Mouse (Mus musculus) forebrain, postnatal 0 days (tissue): ENCODE results near the gene Ugt3a1. TPM values are rescaled to one million over a fixed set of nuclear protein-coding genes. Genes with fewer than 3 reads are reported as not detected.

ENCODE experiments used
- ATAC-seq: fragments of 200-750 bp; cut with Nextera tagmentation; 2 replicates; pipeline ENCODE4 v1.8.0; 2017; ENCODE audit warnings: mild to moderate bottlenecking, moderate library complexity
- DNase-seq: peaks from one replicate; pipeline ENCODE4 v3.0.0-alpha.2; 2015
- H3K27ac ChIP-seq: fragments of 300-500 bp; sonication (generic); 2 replicates; pipeline ENCODE4 v1.5.1; 2014; ENCODE audit warnings: low read depth, mild to moderate bottlenecking, antibody characterized with exemption, low read length, moderate library complexity, mixed read lengths
- H3K27me3 ChIP-seq: fragments of 300-500 bp; sonication (generic); 2 replicates; pipeline ENCODE4 v1.6.1; 2014; ENCODE audit warnings: mild to moderate bottlenecking, low read length, mixed read lengths; ENCODE audit not compliant: insufficient read depth
- H3K36me3 ChIP-seq: fragments of 300-500 bp; sonication (generic); 2 replicates; pipeline ENCODE4 v1.6.1; 2014; ENCODE audit warnings: mild to moderate bottlenecking, moderate library complexity; ENCODE audit not compliant: insufficient read depth
- H3K4me1 ChIP-seq: fragments of 300-500 bp; sonication (generic); 2 replicates; pipeline ENCODE4 v1.6.1; 2014; ENCODE audit warnings: antibody characterized with exemption; ENCODE audit not compliant: insufficient read depth
- H3K4me2 ChIP-seq: fragments of 300-500 bp; sonication (generic); 2 replicates; pipeline ENCODE4 v1.6.1; 2014; ENCODE audit warnings: low read depth, mild to moderate bottlenecking, moderate library complexity
- H3K4me3 ChIP-seq: fragments of 300-500 bp; sonication (generic); 2 replicates; pipeline ENCODE4 v1.5.1; 2014; ENCODE audit warnings: low read depth, low read length, mixed read lengths
- H3K9ac ChIP-seq: fragments of 300-500 bp; sonication (generic); 2 replicates; pipeline ENCODE4 v1.6.1; 2014; ENCODE audit warnings: mild to moderate bottlenecking
- H3K9me3 ChIP-seq: fragments of 300-500 bp; sonication (generic); 2 replicates; pipeline ENCODE4 v1.6.1; 2016; ENCODE audit warnings: low read length
- CTCF ChIP-seq: sonication (generic); IDR thresholded peaks from 2 replicates; pipeline ENCODE4 v1.5.1; 2016; ENCODE audit warnings: antibody characterized with exemption, control low read depth, low read depth
- WGBS: fragments of 180-500 bp; shearing (Covaris S2); extraction: QIAGEN DNeasy Blood & Tissue Kit; methylation state at CpG from one replicate; pipeline ENCODE4 v1.1.7; 2014; 5-methylcytosine and 5-hydroxymethylcytosine counted together
- polyA plus RNA-seq: library from polyadenylated mRNA; unstranded; fragments of >200 nt; fragmentation: Nextera tagmentation; extraction: Ambion mirVana; gene quantifications from 2 replicates; pipeline ENCODE4 v1.2.1, GENCODE M21; 2015
- total RNA-seq: library from RNA; depleted of rRNA; stranded (reverse); fragments of >200 nt; gene quantifications from 2 replicates; pipeline ENCODE4 v1.2.3, GENCODE M21; 2014

Gene Ugt3a1
- total and polyA plus RNA-seq, 2 experiments from 2014 or later = not detected

DNA sequence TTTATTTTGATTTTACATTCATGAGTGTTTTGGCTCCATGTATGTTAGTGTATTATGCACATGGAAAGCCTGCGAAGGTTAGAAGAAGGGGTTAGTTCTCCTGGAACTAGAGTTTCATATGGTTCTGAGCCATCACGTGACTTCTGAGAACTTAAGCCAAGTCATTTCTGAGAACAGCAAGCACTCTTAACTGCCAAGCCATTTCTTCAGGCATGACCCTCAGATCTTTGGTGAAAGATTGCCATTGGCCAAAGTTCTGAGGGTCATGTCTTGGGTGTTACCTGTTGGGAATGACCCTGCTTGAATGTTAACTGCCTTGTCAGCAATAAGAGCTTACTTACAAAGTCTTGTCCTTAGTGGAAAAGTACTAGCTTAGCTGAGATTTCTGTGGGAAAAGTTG, 6.5 kb downstream of the Ugt3a1 start:
- H3K9ac ChIP-seq = no peak overlapping the region
- H3K4me3 ChIP-seq = no peak overlapping the region
- DNase-seq = no peak
- TF ChIP-seq CTCF = no peak
- H3K27ac ChIP-seq = no peak overlapping the region
- no peaks in the 10 kb centered on the region for H3K27me3 ChIP-seq
- H3K4me2 ChIP-seq = no peak overlapping the region
- H3K9me3 ChIP-seq = no peaks in the 10 kb centered on the region
- no peak for ATAC-seq
- H3K4me1 ChIP-seq = no peaks in the 10 kb centered on the region
- H3K36me3 ChIP-seq = no peaks in the 10 kb centered on the region
- 90% methylated on average over 2 of the region's 2 CpGs for WGBS

DNA sequence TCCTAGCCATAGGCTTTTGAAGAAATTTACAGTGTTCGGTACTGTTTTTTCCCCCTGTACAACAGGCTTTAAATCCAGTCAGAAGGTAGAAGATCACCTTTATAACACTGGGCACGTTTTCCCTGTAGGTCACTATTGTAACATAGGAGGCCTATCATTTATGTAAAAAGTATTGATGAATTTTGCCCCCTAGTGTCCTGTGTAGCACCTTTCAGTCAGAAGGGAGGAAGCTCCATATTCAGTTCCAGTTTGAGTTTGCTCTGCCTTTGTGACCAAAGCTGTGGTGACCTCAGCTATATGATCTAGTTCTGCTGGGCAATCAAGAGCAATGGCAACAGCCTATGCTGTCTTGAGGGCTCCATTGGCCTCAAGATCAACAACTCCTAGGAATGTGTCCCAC, 13.0 kb downstream of the Ugt3a1 start:
- Histone ChIP-seq H3K27ac (no peak overlapping the region), H3K27me3 (no peaks in the 10 kb centered on the region), H3K4me2 (no peak overlapping the region), H3K4me3 (no peak overlapping the region), H3K36me3 (no peaks in the 10 kb centered on the region), H3K9me3 (no peaks in the 10 kb centered on the region), H3K4me1 (no peaks in the 10 kb centered on the region), H3K9ac (no peak overlapping the region)
- DNase-seq = no peak
- no peak for ATAC-seq
- whole genome bisulfite sequencing = 59% methylated on average over 2 of the region's 2 CpGs
- TF ChIP-seq CTCF = no peak

DNA sequence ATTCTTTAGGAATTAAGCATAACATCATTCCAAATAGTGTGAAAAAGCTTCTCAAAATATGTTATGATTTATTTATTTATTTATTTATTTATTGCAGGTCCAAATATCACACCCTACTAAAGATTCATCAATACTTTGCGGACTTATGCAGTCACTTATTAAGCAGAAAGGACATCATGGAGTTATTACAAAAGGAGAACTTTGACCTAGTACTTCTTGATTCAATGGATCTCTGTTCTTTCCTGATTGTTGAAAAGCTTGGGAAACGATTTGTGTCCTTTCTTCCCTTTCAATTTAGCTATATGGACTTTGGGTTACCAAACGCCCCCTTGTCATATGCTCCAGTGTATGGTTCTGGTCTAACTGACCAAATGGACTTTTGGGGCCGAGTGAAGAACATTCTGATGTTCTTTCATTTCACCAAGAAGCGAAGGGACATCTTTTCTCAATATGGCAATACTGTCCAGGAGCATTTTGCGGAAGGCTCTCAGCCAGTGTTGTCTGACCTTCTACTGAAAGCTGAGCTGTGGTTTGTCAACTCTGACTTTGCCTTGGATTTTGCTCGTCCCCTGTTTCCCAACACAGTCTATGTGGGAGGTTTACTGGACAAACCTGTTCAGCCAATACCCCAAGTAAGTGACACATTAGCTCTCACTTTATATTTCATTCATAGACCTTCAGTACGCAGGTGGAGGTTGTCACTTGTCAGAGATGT, 29.4 kb downstream of the Ugt3a1 start:
- DNase-seq = no peak
- 85% methylated on average over 8 of the region's 8 CpGs for WGBS
- Histone ChIP-seq H3K36me3 (no peaks in the 10 kb centered on the region), H3K4me1 (no peaks in the 10 kb centered on the region), H3K27me3 (no peaks in the 10 kb centered on the region), H3K4me3 (no peak overlapping the region), H3K4me2 (no peak overlapping the region), H3K9ac (no peak overlapping the region), H3K9me3 (no peaks in the 10 kb centered on the region), H3K27ac (no peak overlapping the region)
- TF ChIP-seq CTCF = no peak
- ATAC-seq = no peak

DNA sequence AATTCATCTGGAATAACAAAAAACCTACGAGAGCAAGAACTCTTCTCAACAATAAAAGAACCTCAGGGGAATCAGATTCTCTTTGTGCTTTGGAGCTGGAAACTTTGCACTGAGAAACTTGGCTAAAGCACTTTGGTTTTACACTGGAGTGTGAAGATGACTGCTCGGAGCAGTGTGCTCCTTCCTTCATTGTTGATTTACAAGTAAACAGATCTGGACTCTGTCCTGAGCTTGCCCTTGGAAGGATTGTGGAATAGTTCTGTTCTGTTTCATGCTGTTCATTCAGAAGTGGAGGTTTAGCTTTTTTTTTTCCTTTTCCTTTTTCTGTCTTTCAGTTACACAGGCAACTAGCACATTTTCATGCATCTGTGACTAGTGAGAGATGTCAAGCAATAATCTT, 57.9 kb downstream of the Ugt3a1 start:
- Histone ChIP-seq H3K27me3 (no peaks in the 10 kb centered on the region), H3K4me3 (no peak overlapping the region), H3K9ac (no peak overlapping the region), H3K4me1 (no peaks in the 10 kb centered on the region), H3K27ac (no peak overlapping the region), H3K4me2 (no peak overlapping the region), H3K36me3 (no peaks in the 10 kb centered on the region), H3K9me3 (no peaks in the 10 kb centered on the region)
- WGBS = 60% methylated on average over 2 of the region's 2 CpGs
- DNase-seq (no peak), ATAC-seq (no peak)
- no peak for TF ChIP-seq CTCF

DNA sequence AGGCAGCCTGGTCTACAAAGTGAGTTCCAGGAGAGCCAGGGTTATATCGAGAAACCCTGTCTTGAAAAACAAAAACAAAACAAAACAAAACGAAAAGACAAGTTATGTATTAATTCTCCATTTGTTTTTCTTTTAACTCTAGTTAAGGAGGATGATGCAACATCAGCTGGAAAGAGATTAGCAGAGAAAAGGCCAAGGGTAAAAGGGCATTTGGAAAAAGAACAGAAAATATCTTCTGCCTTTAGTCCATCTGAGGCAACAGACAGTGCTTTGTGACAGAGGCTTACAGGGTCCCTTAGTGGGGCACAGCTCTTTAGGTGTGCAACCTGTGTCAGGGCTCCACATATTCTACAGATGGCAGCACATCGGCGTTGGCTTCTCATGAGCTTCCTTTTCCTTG, 58.7 kb downstream of the Ugt3a1 start, which contains the start of gene Ugt3a2:
TSS of gene Ugt3a2 (plus strand) at position 210 of the 400 bp plus-strand sequence.
- DNase-seq (no peak), ATAC-seq (no peak)
- Histone ChIP-seq H3K36me3 (no peaks in the 10 kb centered on the region), H3K9ac (no peak within 1 kb of the TSS), H3K4me2 (no peak within 1 kb of the TSS), H3K27ac (no peak within 1 kb of the TSS), H3K4me3 (no peak within 1 kb of the TSS), H3K4me1 (no peaks in the 10 kb centered on the region), H3K27me3 (no peaks in the 10 kb centered on the region), H3K9me3 (no peaks in the 10 kb centered on the region)
- no peak for TF ChIP-seq CTCF
- 88% methylated on average over 4 of the region's 4 CpGs for WGBS

DNA sequence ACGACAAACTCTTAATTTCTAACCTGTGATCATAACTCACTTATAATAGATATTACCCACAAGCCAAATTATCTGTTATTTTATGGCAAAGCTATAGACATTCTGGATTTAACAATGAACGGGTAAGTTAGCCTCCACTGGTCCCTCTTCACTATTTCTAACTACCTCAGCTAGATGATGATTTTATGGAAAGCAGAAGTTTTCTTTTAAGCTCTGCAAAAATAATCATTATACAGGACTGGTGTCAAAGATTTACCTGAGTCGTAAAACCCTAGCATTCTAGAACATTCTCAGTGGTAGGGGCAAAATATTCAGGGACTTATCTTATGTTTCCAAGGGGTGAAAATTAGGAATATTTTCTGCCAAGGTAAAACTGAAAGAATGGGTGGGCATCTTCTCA, 59.9 kb downstream of the Ugt3a1 start:
- Histone ChIP-seq H3K9me3 (no peaks in the 10 kb centered on the region), H3K4me3 (no peak overlapping the region), H3K9ac (no peak overlapping the region), H3K4me1 (no peaks in the 10 kb centered on the region), H3K4me2 (no peak overlapping the region), H3K27me3 (no peaks in the 10 kb centered on the region), H3K27ac (no peak overlapping the region), H3K36me3 (no peaks in the 10 kb centered on the region)
- ATAC-seq (no peak), DNase-seq (no peak)
- WGBS = 84% methylated on average over 3 of the region's 3 CpGs
- TF ChIP-seq CTCF = no peak

DNA sequence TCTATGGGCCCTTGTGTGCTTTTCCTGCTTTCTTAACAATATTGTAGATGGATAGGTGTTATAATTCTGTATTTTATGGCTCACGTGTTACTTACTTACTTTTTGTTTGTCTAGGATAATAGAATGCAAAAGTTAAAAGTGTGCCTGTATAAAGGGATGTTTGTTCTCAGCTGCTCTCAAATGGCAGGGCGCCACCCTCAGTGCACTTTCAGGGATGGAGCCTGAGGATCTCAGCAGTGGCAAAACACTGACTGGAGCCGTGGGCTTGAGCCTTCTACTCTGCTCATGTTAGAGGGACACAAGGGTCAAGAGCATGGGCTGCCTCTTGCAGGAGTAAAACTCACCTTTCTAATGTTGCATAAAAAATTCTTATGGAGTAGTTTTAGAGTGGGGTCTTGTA, 60.3 kb downstream of the Ugt3a1 start:
- no peak overlapping the region for H3K27ac ChIP-seq
- no peaks in the 10 kb centered on the region for H3K36me3 ChIP-seq
- ATAC-seq = no peak
- no peak overlapping the region for H3K4me2 ChIP-seq
- WGBS = 65% methylated on average over 3 of the region's 3 CpGs
- no peak overlapping the region for H3K4me3 ChIP-seq
- no peak overlapping the region for H3K9ac ChIP-seq
- H3K9me3 ChIP-seq = no peaks in the 10 kb centered on the region
- DNase-seq = no peak
- TF ChIP-seq CTCF = no peak
- no peaks in the 10 kb centered on the region for H3K4me1 ChIP-seq
- H3K27me3 ChIP-seq = no peaks in the 10 kb centered on the region
